Mouse (Mus musculus) heart, embryonic 13.5 days (tissue): ENCODE data around the gene Ptprg. TPM values are rescaled to one million over a fixed set of nuclear protein-coding genes. Genes with fewer than 3 reads are reported as not detected.

ENCODE experiments used
- ATAC-seq: fragments of 200-750 bp; cut with Nextera tagmentation; 2 replicates; pipeline ENCODE4 v1.8.0; 2017; ENCODE audit warnings: moderate TSS enrichment; ENCODE audit not compliant: insufficient number of reproducible peaks, low FRiP score, low TSS enrichment; ENCODE audit errors: extremely low read depth
- H3K27ac ChIP-seq: fragments of 300-500 bp; sonication (generic); replicated peaks from 2 replicates; pipeline ENCODE4 v1.5.1; 2015; ENCODE audit warnings: moderate library complexity, mild to moderate bottlenecking, inconsistent platforms
- H3K27me3 ChIP-seq: fragments of 300-500 bp; sonication (generic); replicated peaks from 2 replicates; pipeline ENCODE4 v1.6.1; 2015; ENCODE audit warnings: mild to moderate bottlenecking, inconsistent platforms
- H3K36me3 ChIP-seq: fragments of 300-500 bp; sonication (generic); 2 replicates; pipeline ENCODE4 v1.6.1; 2015; ENCODE audit warnings: mild to moderate bottlenecking, inconsistent platforms
- H3K4me1 ChIP-seq: fragments of 300-500 bp; sonication (generic); 2 replicates; pipeline ENCODE4 v1.6.1; 2015; ENCODE audit warnings: inconsistent platforms
- H3K4me2 ChIP-seq: fragments of 300-500 bp; sonication (generic); 2 replicates; pipeline ENCODE4 v1.6.1; 2015; ENCODE audit warnings: inconsistent platforms, mild to moderate bottlenecking, moderate library complexity
- H3K4me3 ChIP-seq: fragments of 300-500 bp; sonication (generic); 2 replicates; pipeline ENCODE4 v1.5.1; 2015; ENCODE audit warnings: moderate library complexity, mild to moderate bottlenecking, inconsistent platforms
- H3K9ac ChIP-seq: fragments of 300-500 bp; sonication (generic); 2 replicates; pipeline ENCODE4 v1.6.1; 2015; ENCODE audit warnings: inconsistent platforms, mild to moderate bottlenecking, moderate library complexity
- H3K9me3 ChIP-seq: fragments of 300-500 bp; sonication (generic); 2 replicates; pipeline ENCODE4 v1.6.1; 2016; ENCODE audit warnings: inconsistent platforms
- WGBS: fragments of 180-500 bp; shearing (Covaris S2); methylation state at CpG from one replicate; pipeline ENCODE4 v1.1.7; 2015; ENCODE audit warnings: mixed read lengths; 5-methylcytosine and 5-hydroxymethylcytosine counted together
- polyA plus RNA-seq: library from polyadenylated mRNA; unstranded; fragments of >200 nt; fragmentation: Nextera tagmentation; extraction: Ambion mirVana; gene quantifications from 2 replicates; pipeline ENCODE4 v1.2.1, GENCODE M21; 2015

Gene Ptprg
- polyA plus RNA-seq, 1 experiment from 2014 or later: 18.3 TPM

DNA sequence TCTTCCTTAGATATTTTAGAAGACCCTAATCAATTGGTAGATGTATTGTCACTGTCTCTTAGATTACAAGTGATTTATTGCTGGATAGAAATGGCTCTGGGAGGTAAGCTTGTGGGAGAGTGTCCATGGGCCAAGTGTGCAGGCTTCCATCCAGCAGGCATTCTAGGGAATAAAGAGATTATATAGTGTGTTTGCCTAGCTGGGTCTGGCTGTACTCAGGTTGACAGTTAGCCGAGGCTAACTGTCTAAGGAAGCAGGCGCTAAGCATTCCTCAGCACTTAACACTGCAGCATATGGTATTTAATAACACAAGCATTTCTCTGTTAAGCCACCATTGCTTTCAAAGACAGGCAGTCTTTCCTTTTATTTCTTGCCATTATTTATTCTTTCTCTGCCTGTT lies 39.3 kb downstream of the Ptprg start:
- H3K4me2 ChIP-seq: no peak overlapping the region
- H3K4me1 ChIP-seq: peaks cover 35% of the 10 kb centered on the region
- H3K27me3 ChIP-seq: no peaks in the 10 kb centered on the region
- WGBS: 19% methylated on average over 2 of the region's 2 CpGs
- H3K9me3 ChIP-seq: no peaks in the 10 kb centered on the region
- ATAC-seq: no peak
- no peaks in the 10 kb centered on the region for H3K36me3 ChIP-seq
- no peak overlapping the region for H3K9ac ChIP-seq
- no peak overlapping the region for H3K4me3 ChIP-seq
- no peak overlapping the region for H3K27ac ChIP-seq

DNA sequence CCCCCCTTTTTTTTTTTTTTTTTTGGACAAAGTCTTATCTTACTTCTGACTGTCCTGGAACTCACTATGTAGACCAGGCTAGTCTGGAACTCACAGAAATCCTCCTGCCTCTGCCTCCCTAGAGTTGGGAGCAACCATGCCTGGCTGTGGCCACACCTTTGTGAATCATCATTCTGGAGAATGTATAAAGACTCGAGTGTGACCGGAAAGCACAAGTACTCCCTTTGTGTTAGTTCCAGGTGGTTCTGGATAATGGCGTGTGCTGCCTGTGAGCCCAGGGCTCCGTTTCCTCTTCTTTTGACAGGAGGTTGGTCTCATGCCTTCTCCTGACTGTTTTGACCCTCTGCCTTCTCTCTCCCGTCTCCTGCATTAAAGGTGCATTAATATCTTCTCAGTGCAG lies 41.0 kb downstream of the Ptprg start:
- Histone ChIP-seq H3K4me1 (peaks cover 33% of the 10 kb centered on the region), H3K27me3 (no peaks in the 10 kb centered on the region), H3K4me3 (no peak overlapping the region), H3K9me3 (no peaks in the 10 kb centered on the region), H3K9ac (no peak overlapping the region), H3K36me3 (no peaks in the 10 kb centered on the region), H3K27ac (no peak overlapping the region), H3K4me2 (no peak overlapping the region)
- 88% methylated on average over 5 of the region's 5 CpGs for whole genome bisulfite sequencing
- no peak for ATAC-seq

DNA sequence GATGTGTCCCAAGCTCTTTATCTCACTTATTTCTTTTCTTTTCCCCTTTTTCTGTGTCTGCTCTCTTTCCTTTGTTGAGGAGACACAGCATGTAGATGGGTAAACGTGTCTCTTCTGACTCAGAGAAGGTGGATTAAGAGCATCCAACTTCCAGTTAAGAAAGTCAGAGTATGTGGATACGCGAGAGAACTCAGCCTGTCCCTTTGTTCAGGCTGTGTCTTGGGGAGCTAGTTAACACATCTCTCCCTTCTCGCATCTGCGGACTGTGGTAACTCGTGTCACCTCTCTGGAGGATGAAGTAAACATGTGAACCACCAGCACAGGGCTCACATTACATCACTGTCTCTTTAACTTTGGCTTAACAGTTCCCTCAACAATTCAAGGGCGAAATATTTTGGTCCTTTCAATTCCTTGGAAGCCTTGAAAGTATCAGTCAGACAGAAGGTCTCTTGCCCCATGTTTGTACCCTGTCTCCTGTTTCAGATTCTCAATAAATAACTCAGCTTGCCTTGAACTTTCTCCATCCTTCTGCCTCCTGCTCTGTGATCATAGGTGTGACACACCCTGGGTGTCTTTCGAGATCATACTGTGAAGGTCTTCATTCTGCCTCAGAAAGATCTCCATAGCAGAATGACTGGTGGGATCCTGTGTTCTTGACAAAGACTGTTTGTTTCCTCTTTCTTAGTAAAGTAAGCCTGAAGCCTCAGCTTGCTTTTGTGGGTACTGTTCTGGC lies 51.0 kb downstream of the Ptprg start:
- Histone ChIP-seq H3K27ac (no peak overlapping the region), H3K4me2 (no peak overlapping the region), H3K9ac (no peak overlapping the region), H3K36me3 (no peaks in the 10 kb centered on the region), H3K9me3 (no peaks in the 10 kb centered on the region), H3K4me3 (no peak overlapping the region), H3K4me1 (0 out of 2 replicates have a peak, but pooled peaks cover 3% of the 10 kb centered on the region), H3K27me3 (no peaks in the 10 kb centered on the region)
- no peak for ATAC-seq
- 59% methylated on average over 8 of the region's 8 CpGs for WGBS

DNA sequence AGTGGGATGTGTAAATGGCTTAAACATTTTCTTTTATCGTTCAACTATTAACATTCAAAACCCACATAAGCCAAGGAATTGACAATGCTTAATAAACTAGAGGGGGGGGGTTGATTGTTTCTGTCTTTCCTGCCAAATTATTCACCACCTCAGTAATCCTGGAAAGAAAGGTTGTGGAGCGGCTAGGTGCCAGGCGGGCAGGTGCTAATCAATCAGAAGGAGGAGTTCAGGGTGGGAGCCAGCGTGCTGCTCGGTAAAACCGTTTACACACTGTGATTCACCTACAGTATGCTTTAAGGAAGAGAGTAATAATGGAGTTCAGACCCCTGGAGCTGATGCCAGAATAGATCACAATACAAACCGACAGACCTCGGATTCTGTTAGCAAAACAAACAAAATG lies 55.0 kb downstream of the Ptprg start:
- Histone ChIP-seq H3K4me3 (no peak overlapping the region), H3K9ac (no peak overlapping the region), H3K27me3 (no peaks in the 10 kb centered on the region), H3K4me2 (no peak overlapping the region), H3K9me3 (no peaks in the 10 kb centered on the region), H3K36me3 (no peaks in the 10 kb centered on the region), H3K4me1 (0 out of 2 replicates have a peak, but pooled peaks cover 3% of the 10 kb centered on the region), H3K27ac (no peak overlapping the region)
- no peak for ATAC-seq
- 62% methylated on average over 8 of the region's 8 CpGs for WGBS

DNA sequence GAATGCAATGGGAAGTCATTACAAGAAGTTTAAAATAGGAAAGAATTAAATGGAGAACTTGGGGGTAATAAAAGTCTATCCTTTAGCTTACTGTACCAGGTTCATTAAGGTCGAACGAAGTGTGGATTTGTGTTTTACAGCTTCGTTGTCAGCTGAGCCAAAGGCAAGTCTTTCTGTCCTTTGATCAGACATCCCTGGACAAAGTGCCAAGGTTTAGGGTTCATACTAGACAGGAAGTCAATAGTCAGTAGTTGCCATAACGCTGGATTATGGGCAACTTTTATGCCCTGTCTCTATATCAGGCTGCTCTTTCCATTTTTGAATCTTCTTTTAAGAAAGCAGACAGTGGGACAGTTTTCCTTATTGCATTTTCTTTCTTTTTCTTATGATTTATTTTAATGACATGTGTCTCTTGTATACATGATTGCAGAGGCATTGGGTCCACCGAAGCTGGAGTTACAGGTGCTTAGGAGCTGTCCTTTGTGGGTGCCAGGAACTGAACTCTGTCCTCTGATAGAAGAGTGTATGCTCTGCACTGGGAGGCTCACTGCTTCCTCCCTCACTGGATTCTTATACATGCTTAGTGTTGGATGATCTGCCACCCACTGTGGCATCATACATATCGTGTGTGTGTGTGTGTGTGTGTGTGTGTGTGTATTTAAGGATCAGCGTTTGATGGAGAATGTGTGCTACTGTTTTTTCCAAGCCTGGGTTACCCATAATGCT lies 56.7 kb downstream of the Ptprg start:
- H3K9ac ChIP-seq: no peak overlapping the region
- no peaks in the 10 kb centered on the region for H3K9me3 ChIP-seq
- no peak overlapping the region for H3K4me2 ChIP-seq
- H3K4me3 ChIP-seq: no peak overlapping the region
- no peak overlapping the region for H3K27ac ChIP-seq
- H3K4me1 ChIP-seq: peaks cover 6% of the 10 kb centered on the region; the same call in 1 of the 2 replicates
- no peaks in the 10 kb centered on the region for H3K36me3 ChIP-seq
- H3K27me3 ChIP-seq: no peaks in the 10 kb centered on the region
- ATAC-seq: no peak
- WGBS: 84% methylated on average over 7 of the region's 7 CpGs

DNA sequence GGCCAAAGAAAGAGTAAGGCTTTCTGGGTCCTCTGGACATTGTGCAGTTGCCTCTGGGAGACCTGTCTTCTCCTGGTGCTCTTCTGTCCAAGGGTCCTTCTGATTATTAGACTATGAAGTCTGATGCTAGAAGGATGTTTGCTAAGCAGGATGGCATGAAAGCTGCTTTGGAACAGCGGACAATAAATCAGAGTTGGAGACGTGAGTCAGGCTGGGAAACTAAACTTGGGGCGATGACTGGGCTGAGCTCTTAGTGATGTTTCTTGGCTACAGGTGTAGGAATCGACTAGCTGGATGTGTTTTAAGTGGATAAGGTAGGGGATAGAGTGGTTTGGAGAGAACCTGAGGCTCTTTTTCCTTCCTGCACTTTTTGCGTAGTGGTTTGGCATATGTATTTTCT lies 59.1 kb downstream of the Ptprg start:
- no peak overlapping the region for H3K4me3 ChIP-seq
- H3K4me1 ChIP-seq: peaks cover 24% of the 10 kb centered on the region
- ATAC-seq: no peak
- no peaks in the 10 kb centered on the region for H3K36me3 ChIP-seq
- 89% methylated on average over 5 of the region's 5 CpGs for WGBS
- H3K4me2 ChIP-seq: no peak overlapping the region
- no peaks in the 10 kb centered on the region for H3K9me3 ChIP-seq
- no peak overlapping the region for H3K9ac ChIP-seq
- H3K27me3 ChIP-seq: no peaks in the 10 kb centered on the region
- no peak overlapping the region for H3K27ac ChIP-seq

DNA sequence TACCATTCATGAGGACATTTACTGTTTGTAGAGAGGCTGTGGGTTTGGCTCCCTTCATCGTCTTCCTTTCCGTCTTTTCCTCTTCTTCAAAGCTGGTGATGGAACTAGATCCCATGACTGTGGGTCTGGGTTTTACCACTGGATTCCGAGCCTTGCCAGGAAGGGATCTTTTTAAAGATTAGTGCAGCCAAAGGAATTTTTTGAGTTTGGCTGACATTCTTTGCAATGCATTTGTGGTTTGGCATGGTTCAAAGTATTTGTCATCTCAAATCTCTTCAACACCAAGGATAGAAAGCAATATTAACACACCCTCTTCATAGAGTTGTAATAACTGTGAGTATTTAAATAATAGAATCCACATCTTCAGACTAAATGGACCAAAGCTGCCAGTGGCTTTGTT lies 59.8 kb downstream of the Ptprg start:
- Histone ChIP-seq H3K4me3 (no peak overlapping the region), H3K9me3 (no peaks in the 10 kb centered on the region), H3K4me2 (no peak overlapping the region), H3K27ac (no peak overlapping the region), H3K36me3 (no peaks in the 10 kb centered on the region), H3K4me1 (peaks cover 30% of the 10 kb centered on the region), H3K27me3 (no peaks in the 10 kb centered on the region), H3K9ac (no peak overlapping the region)
- WGBS: 62% methylated on average over 3 of the region's 3 CpGs
- ATAC-seq: no peak

DNA sequence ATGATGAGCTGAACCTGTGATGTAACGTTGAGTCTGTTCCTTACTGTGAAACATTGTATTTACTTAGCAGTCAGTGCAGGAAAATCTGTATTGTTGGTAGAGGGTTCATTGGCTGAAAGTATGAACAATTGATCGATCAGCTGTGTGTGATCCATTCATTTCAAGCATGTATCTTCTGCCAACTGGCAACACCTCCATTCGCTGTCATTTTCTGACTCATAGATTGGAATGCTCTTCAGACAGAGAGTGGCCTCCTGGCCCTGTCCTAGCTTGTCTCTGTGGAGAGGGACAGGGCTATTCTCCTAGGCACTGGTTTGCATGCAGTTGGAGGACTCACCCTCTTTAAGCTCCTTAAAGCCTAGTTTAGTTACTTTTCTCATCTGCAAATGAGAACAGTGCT lies 62.4 kb downstream of the Ptprg start:
- no peak overlapping the region for H3K27ac ChIP-seq
- WGBS: 72% methylated on average over 3 of the region's 3 CpGs
- no peak for ATAC-seq

DNA sequence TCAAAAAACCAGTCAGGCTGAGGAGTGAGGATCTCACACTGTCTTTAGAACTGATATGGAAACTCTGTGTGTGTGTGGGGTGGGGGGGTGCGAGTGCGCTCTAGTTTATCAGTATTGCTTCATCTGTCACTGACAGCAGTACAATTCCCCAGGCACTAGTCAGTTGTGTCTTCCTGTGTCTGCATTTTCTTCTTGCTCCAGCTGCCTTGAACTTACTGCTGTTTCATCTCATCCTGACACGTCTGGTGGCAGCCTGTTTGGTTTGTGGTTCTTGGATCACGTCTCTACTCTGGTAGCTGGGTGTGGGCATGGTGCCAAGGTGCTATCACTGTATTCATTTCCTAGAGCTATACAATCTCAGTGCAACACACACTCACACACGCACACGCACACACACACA lies 64.0 kb downstream of the Ptprg start:
- 18% methylated on average over 6 of the region's 6 CpGs for WGBS
- Histone ChIP-seq H3K9ac (no peak overlapping the region), H3K4me3 (no peak overlapping the region), H3K27me3 (no peaks in the 10 kb centered on the region), H3K36me3 (no peaks in the 10 kb centered on the region), H3K4me1 (peaks cover 46% of the 10 kb centered on the region), H3K27ac (0 out of 2 replicates have a peak overlapping the region, but pooled peaks have one; percentile 38), H3K4me2 (no peak overlapping the region; the same call in 1 of the 2 replicates), H3K9me3 (no peaks in the 10 kb centered on the region)
- ATAC-seq: peak; percentile 25; the same call in 1 of the 2 replicates

More for the DNA sequence above, 62.4 kb downstream of the Ptprg start:
- Histone ChIP-seq H3K4me3 (no peak overlapping the region), H3K9ac (no peak overlapping the region), H3K36me3 (no peaks in the 10 kb centered on the region), H3K9me3 (no peaks in the 10 kb centered on the region), H3K4me1 (peaks cover 39% of the 10 kb centered on the region), H3K4me2 (no peak overlapping the region), H3K27me3 (no peaks in the 10 kb centered on the region)

DNA sequence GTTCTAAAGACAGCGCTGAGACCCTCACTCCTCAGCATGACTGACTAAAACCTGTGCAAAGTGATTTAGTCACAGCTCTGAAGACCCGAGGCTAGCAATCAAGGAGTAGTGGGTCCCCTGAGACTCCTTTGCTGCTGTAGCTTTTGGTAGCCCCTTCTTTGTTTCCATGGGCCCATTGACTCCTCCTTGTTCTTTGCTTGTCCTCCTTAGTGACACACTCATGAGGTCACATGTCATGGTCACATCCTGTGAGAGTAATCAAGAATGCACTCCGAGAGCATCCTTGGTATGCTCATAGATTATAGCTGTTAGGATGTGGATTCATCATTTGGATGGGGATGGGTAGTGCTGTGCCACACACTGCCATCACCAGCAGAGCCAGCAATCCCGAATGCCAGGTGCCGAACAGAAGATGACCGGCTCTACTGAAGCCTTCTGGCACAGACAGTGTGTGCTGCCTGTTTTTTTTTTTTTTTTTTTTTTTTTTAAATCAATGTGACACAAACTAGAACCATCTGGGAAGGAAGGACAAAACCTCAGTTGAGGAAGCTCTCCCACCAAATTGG lies 64.9 kb downstream of the Ptprg start:
- WGBS: 72% methylated on average over 6 of the region's 6 CpGs
- Histone ChIP-seq H3K4me1 (peaks cover 46% of the 10 kb centered on the region), H3K36me3 (no peaks in the 10 kb centered on the region), H3K4me3 (no peak overlapping the region), H3K9ac (no peak overlapping the region), H3K27me3 (no peaks in the 10 kb centered on the region), H3K4me2 (no peak overlapping the region), H3K9me3 (no peaks in the 10 kb centered on the region), H3K27ac (no peak overlapping the region)
- ATAC-seq: no peak

DNA sequence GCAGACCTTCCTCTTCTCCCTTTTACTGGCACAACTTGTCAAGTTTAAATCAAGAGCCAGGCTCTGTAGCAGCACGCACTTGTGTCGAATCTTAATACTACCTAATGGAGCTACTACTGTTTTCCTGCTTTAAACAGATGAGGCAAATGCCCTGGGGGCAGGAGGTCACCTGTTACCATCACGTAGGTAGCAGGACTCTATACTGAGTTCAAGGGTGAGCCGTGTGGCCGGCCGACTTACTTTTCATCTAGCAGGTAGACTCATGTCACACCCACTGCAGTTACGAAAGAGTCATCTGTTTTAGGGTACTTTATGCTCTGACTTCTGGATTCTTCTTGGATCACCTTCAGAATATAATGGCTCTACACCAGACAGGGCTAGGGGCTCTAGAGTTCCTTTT lies 66.3 kb downstream of the Ptprg start:
- Histone ChIP-seq H3K36me3 (no peaks in the 10 kb centered on the region), H3K27ac (no peak overlapping the region), H3K4me2 (no peak overlapping the region), H3K4me1 (peaks cover 50% of the 10 kb centered on the region), H3K9me3 (no peaks in the 10 kb centered on the region), H3K4me3 (no peak overlapping the region), H3K9ac (no peak overlapping the region), H3K27me3 (no peaks in the 10 kb centered on the region)
- WGBS: 83% methylated on average over 7 of the region's 7 CpGs
- no peak for ATAC-seq
